Mouse (Mus musculus) B cell, adult 2 months (primary cell): Measurements from ENCODE around the gene Crybg1.

Experiments used
- DNase-seq, 2 experiments: peaks; one replicate each; pipeline ENCODE4 v3.0.0; 2022

Gene Crybg1

GRCm38 (mm10) chr10:44080351-44080750 is 68.3 kb downstream of the Crybg1 start:
- DNase-seq: no peak

DNA sequence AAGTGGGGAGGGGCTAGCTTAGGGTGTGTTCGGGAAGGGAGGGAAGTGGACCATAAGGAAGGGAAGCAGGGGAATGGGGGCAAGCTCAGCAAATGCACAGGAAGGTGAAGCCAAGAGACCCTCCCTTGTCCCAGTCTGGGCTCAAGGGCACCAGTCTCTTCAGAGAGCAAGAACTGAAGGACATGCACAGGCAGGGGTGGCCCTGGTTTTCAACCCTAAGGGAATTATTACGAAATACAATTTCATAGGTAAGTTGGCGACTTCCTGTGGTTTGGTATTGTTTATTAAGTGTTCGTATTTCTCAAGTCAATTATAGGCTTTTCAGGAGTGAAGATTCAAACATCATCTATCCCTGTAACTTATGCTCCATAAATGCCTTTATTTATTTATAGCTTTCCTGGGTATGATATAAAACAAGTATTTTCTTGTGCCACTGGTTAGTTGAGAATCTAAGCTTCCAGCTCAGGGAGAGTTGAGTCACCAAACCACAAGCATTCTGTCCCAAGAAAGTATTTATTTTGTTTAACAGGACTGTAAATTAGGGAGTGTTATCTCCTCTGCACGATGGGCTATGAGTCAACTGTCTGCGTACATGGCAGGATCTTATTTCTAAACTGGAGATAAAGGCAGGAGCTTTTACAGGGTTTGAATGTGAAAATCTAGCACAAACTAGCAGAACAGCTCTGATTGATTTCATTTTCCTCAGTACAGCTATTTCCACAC is 69.7 kb downstream of the Crybg1 start:
- no peak for DNase-seq

DNA sequence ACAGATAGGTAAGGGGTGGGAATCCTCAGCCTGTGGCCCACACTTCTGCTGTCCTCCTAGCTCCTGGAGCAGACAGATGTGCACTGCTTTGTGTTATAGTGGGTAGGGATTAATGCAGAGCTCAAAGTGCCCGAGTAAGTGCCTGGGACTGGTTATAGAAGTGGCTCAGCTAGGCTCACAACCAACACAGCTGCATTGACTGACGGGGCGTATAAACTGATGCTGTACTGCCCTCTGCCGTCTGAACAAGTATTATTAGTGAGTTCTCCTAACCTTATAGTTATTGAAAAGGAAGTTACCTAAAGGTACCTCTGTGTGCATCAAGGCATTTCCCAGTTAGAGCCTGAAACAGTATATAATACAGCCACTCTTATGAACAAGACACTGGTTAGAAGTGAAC is 77.6 kb downstream of the Crybg1 start:
- peak; percentile 82 to 83 for DNase-seq

GRCm38 (mm10) chr10:44069131-44069530 is 79.5 kb downstream of the Crybg1 start:
- DNase-seq: peak; percentile 54 to 58

- no peak for DNase-seq
These were observed 82.7 kb downstream of the Crybg1 start for GRCm38 (mm10) chr10:44065848-44066360.

DNA sequence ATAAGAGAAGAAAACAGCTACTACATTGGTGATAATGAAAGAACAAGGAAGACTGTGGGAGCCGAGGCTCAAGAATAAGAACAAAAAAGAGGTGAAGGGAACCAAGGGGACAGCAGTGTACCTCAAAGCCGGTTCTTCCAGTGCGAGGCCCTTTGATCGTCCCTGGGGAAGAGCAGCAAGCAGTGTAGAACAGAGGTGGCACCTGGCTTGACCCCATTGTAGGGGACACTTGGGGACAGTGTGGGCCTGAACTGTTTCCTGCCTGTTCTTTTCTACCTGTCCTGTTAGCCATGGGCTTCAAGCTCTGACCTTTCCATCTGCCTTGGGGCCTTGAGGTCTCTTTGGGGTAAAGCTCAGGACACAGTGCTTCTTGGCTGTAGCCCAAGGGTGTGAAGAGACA is 85.7 kb downstream of the Crybg1 start:
- DNase-seq: no peak

DNA sequence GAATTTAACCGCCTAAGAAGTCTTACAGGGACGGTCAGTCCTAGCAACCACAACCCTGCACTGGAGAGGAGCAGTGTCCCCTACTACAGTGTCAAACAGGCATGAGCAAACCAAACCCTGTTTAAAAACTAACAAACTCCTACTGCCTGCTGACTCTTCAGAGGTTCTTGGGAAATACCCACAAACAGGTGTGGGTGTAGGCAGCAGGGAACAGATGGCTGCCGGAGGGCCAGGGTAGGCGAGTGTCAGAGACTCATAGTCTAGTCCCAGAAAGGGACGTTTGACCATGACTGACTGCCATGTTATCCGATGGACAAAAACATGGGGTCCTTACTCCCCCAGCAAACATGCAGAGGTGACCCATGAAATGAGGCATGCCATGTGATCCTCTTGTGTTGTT is 97.7 kb downstream of the Crybg1 start:
- DNase-seq: no peak

DNA sequence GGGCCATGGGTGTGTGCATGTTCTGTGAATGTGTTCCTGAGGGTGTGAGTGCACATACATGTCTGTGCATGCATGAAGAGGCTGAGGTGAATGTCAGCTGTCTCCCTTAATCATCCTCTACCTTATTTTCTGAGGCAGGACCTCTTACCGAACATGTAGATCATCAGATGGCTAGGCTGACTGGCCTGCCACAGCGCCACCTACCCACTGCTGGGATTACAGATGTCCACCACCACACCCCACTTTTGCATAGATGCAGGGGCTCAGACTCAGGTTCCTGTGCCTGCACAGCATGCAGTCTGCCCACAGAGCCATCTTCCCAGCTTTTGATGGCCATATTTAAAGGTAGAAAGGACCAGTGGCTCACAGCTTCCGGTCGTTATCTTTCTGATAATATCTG is 103.9 kb downstream of the Crybg1 start:
- DNase-seq: peak; percentile 14 to 28

- no peak for DNase-seq
These were observed 105.0 kb downstream of the Crybg1 start for GRCm38 (mm10) chr10:44043630-44044029.

DNA sequence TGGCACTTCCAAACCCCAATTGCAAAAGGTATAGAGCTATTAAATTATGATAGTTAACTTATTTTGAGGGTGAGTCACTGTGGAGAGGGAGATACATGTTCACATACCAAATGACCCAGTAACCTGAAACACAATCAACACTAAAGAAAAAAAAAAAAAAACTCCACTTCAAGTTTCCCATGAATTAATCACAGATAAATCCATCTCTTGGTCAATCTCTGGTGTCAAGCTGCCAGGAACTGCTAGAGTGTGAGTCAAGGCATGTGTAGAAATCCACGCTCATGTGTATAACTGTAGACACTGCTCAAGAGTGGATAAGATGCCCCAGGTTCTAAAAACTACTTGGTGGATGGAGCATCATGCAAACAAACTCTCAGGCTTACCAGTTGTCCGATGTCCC is 109.5 kb downstream of the Crybg1 start:
- no peak for DNase-seq

GRCm38 (mm10) chr10:44037918-44038544 is 110.6 kb downstream of the Crybg1 start:
- DNase-seq: peak; percentile 5 to 16

DNA sequence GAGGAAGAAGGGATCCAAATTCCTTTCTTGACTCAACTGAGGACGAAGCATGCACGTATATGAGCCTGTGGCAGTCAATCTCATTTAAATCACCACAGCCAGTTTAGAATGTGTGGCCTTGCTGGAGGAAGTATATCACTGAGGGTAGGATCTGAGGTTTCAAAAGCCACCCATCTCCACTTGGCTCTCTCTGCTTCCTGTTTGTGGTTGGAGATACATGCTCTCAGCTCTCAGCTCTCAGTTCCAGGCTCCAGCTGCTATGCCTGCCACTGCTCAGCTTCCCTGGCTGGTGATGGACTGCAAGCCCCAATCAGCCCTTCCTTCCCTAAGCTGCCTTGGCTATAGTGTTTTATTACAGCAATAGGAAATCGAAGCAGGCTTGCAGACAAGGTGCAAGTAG is 119.1 kb downstream of the Crybg1 start:
- DNase-seq: no peak

GRCm38 (mm10) chr10:44027226-44027625 is 121.4 kb downstream of the Crybg1 start:
- no peak for DNase-seq

DNA sequence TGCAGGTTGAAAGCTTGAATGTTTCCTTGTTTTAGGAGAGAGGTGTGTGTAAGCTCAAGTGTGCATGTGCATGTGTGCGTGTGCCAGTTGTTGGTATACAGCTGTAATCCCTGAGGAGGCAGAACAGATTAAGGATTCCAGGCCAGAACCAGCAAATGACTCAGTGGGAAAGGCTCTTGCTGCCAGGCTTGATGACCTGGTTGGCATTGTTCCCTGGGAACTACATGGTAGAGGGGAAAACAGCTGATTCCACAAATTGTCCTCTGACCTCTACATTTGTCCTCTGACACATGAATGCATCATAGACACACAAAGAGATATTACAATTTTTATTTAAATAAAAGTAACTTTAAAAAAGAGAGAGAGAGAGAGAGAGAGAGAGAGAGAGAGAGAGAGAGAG is 122.5 kb downstream of the Crybg1 start:
- no peak for DNase-seq

- no peak for DNase-seq
These were observed 123.9 kb downstream of the Crybg1 start for GRCm38 (mm10) chr10:44024705-44025104.

DNA sequence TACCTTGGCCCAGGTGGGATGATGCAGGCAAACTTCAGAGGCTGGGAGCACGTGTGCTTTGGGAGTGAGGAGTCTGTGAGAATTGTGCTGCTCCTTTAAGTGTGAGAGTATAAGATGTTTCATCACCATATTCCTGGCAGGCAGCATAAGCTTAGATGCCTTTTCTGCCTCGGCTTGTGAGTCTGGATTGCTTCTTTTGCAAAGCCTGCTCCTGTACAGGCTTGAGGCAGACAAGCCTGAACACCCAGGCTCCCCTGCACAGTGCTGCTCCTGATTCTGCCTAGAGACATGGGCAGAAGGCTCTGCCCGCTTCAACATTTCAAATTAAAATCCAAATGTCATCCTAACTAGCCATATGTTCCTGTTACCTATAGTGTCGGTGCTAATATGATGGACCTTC is 128.5 kb downstream of the Crybg1 start:
- no peak for DNase-seq

GRCm38 (mm10) chr10:44018562-44018961 is 130.1 kb downstream of the Crybg1 start:
- no peak for DNase-seq

DNA sequence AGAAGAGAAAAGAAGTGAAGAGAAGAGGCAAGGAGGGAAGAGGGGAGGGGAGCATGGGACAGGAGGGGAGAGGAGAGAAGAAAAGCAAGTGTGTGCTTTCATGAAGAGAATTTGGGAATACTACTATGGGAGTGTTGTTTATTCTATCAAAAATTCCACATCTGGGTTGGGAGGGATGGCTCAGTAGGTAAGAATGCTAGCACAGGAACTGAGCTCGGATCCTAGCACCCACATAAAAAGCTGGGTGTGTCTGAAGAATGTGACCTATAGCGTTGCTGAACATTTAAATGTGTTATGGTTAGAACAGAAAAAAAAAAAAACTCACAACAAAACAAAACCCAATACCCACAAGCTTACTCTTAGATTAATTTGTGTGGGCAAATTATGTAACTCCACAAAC is 133.0 kb downstream of the Crybg1 start:
- DNase-seq: no peak

DNA sequence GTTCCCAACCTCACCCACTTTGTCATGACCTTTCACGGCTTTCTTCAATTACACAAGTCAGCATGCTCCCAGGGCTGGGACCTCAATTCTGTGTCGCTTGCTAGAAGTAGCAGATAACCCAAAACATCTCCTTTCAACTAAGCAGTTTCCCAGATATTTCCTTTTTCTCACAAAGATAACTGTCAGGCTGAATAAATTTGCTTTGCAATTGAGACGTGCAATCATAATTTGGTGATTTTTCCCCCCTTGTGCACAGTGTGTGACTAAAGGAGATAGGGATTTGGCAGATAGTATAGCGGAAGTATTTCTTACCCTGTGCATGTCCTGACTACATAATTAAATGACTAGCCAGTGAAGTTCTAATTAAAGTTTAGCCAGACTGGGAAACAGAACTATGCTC is 134.8 kb downstream of the Crybg1 start:
- no peak for DNase-seq

DNA sequence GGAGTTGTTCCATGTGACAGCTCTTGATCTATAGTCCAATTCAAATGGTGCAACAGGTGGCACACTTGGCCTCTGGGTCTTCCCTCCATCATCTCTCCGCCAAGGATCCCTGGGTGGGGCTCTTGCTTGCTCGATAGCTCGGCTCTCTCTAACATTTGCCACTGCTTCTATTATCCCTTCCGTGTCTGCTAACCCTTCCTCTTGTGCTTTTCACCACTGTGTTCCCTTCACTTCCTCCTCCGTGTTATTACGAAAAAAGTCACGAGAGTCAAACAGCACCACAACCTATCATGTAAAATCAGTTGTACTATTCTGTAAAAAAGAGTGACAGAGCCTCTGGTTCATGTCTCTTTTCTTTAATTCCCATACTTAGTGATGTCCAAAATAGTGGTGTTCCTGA is 137.2 kb downstream of the Crybg1 start:
- DNase-seq: no peak

DNA sequence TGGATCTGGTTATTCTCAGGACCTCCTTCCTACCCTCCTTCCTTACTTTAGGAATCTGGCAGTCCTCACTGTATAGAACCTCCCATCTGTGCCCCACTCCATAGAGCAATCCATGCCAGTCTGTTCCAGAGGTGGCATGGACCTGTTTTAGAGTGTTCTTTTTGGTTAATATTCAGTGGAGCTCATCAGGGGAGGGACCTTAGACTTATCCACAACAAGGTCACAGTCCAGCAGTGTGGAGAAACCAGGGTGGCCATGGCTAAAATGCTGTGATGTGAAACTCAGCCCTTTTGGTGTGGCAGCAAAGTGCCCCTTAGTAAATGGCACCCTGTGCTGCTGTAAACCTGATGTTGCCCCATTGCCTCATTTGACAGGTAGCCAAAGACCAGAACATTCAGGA is 139.8 kb downstream of the Crybg1 start:
- DNase-seq: no peak

DNA sequence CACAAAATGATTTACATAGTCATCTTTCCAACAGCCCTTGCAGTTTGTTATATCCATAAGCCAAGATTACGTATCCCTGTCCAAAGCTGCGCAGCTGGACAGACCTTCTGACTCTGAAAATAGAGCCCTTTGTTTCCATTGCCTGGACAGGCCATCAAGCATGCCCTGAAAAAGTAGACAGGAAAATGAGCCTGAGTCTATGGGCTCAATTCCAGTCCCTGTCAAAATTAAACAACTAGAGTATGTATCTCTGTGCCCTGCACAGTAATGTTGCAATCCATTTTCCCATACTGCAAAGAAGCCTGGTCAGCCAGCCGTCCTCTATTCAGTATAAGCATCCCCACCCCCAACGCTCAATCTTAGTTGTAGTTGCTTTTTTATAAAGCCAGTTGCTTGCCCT is 141.8 kb downstream of the Crybg1 start:
- no peak for DNase-seq

GRCm38 (mm10) chr10:44005677-44006641 is 142.7 kb downstream of the Crybg1 start:
- DNase-seq: peak; percentile 52 to 53
